Mouse (Mus musculus): ENCODE results near the gene Plek2. TPM values are rescaled to one million over a fixed set of nuclear protein-coding genes. Genes with fewer than 3 reads are reported as not detected.

Gene Plek2
- polyA plus RNA-seq, 1 experiment from 2014 or later, result 1.1 TPM

GRCm38 (mm10) chr12:78860921-78861495 is 45.8 kb downstream of the Plek2 start:
- peak overlapping the region; percentile 96 for H3K4me2 ChIP-seq
- H3K36me3 ChIP-seq, result peaks cover 12% of the 10 kb centered on the region
- H3K9ac ChIP-seq, result peak overlapping the region; percentile 90
- H3K4me1 ChIP-seq (replicated peaks), result peaks cover 47% of the 10 kb centered on the region
- H3K27ac ChIP-seq (replicated peaks), result peak overlapping the region; percentile 75
- no peaks in the 10 kb centered on the region for H3K27me3 ChIP-seq
- 1% methylated on average over 30 of the region's 30 CpGs for WGBS
- ATAC-seq (ENCODE audit: low read depth), result peak; percentile 52; the same call in 1 of the 2 replicates
- H3K9me3 ChIP-seq, result no peaks in the 10 kb centered on the region
- peak overlapping the region; percentile 94 for H3K4me3 ChIP-seq

GRCm38 (mm10) chr12:78848246-78848645 is 58.5 kb downstream of the Plek2 start:
- H3K36me3 ChIP-seq, result peaks cover 76% of the 10 kb centered on the region
- ATAC-seq (ENCODE audit: low read depth), result no peak

GRCm38 (mm10) chr12:78842429-78842828 is 64.3 kb downstream of the Plek2 start:
- no peak overlapping the region for H3K4me3 ChIP-seq
- no peaks in the 10 kb centered on the region for H3K27me3 ChIP-seq
- H3K4me1 ChIP-seq (replicated peaks), result no peaks in the 10 kb centered on the region
- H3K36me3 ChIP-seq, result peaks cover 80% of the 10 kb centered on the region
- no peaks in the 10 kb centered on the region for H3K9me3 ChIP-seq
- no peak overlapping the region for H3K9ac ChIP-seq
- no peak overlapping the region for H3K27ac ChIP-seq (replicated peaks)
- no peak for ATAC-seq (ENCODE audit: low read depth)
- 84% methylated on average over 1 of the region's 1 CpGs for WGBS
- no peak overlapping the region for H3K4me2 ChIP-seq

More at GRCm38 (mm10) chr12:78848246-78848645, 58.5 kb downstream of the Plek2 start:
- Histone ChIP-seq H3K4me3 (no peak overlapping the region), H3K4me1 (replicated peaks) (no peaks in the 10 kb centered on the region), H3K27ac (replicated peaks) (no peak overlapping the region), H3K9ac (no peak overlapping the region), H3K27me3 (no peaks in the 10 kb centered on the region), H3K9me3 (no peaks in the 10 kb centered on the region), H3K4me2 (no peak overlapping the region)
- 94% methylated on average over 4 of the region's 4 CpGs for WGBS

DNA sequence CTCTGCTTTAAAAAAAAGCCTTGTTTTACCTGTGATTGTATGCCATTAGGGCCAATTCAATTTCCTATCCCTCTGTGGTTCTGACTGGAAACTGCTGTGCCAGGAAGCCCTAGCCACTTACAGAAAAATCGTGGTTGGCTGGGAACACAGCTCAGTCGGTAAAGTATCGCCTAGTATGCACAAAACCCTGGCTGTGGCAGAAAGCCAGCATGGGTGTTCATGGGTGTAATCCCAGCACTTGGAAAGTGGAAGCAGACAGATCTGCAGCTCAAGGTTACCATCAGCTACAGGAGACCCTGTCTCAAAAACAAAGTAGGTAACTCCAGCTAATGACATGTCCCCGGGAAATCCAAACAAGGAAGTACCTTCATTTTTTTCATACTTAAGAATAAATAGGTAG is 66.9 kb downstream of the Plek2 start:
- Histone ChIP-seq H3K27ac (replicated peaks) (no peak overlapping the region), H3K9me3 (no peaks in the 10 kb centered on the region), H3K4me1 (replicated peaks) (no peaks in the 10 kb centered on the region), H3K9ac (no peak overlapping the region), H3K27me3 (no peaks in the 10 kb centered on the region), H3K4me2 (no peak overlapping the region), H3K4me3 (no peak overlapping the region), H3K36me3 (peaks cover 81% of the 10 kb centered on the region)
- ATAC-seq (ENCODE audit: low read depth), result no peak
- 86% methylated on average over 4 of the region's 4 CpGs for WGBS

Other genes with a start within 250 kb of the Plek2 start
- 0.36 and 0.59 TPM in 2 replicates for gene Fam71d, start 215.4 kb downstream of the Plek2 start, polyA plus RNA-seq (2015; fragmentation: Nextera tagmentation; extraction: Ambion mirVana)
- gene Mpp5, start 158.1 kb downstream of the Plek2 start, polyA plus RNA-seq (2015; fragmentation: Nextera tagmentation; extraction: Ambion mirVana), result 16.5 and 18.7 TPM in 2 replicates
- gene Atp6v1d, start 45.3 kb downstream of the Plek2 start, polyA plus RNA-seq (2015; fragmentation: Nextera tagmentation; extraction: Ambion mirVana), result 125 and 128 TPM in 2 replicates
- 167 and 176 TPM in 2 replicates for gene Eif2s1, start 45.1 kb downstream of the Plek2 start, polyA plus RNA-seq (2015; fragmentation: Nextera tagmentation; extraction: Ambion mirVana)
- 44.2 and 50.6 TPM in 2 replicates for gene Tmem229b, start 100.7 kb upstream of the Plek2 start, polyA plus RNA-seq (2015; fragmentation: Nextera tagmentation; extraction: Ambion mirVana)
- 3.6 and 4.4 TPM in 2 replicates for gene Plekhh1, start 122.2 kb upstream of the Plek2 start, polyA plus RNA-seq (2015; fragmentation: Nextera tagmentation; extraction: Ambion mirVana)
- 21.7 and 24.1 TPM in 2 replicates for gene Pigh, start 182.7 kb upstream of the Plek2 start, polyA plus RNA-seq (2015; fragmentation: Nextera tagmentation; extraction: Ambion mirVana)
- gene Arg2, start 223.8 kb upstream of the Plek2 start, polyA plus RNA-seq (2015; fragmentation: Nextera tagmentation; extraction: Ambion mirVana), result 33.1 and 35.5 TPM in 2 replicates